Mouse (Mus musculus): Measurements from ENCODE around the gene Alg14.

The Alg14 gene

DNA sequence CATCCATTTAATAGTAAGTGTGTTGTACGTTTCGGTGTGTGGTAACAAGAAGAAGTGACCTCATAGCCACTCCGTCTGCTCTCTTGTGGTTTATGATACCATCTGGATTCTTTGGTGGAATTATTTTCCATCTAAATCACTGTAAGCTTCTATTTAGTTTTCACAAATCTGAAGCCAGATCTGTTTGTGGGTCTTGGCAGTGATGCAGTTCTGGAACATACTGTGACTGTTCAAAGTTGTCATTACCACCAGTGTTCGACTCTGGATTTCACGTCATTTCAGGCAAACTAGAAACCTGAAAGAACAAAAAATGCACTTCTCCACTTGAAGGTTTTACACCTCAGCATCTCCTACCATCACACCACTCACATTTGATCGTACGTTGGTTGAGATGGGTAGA is 23.9 kb downstream of the Alg14 start:
- in situ Hi-C loops (cut with MboI; ENCODE audit: low pct_unique_long_range_greater_than_20kb in 1 of 2, low sequenced_read_pairs in 2 of 2, unreplicated experiment in 1 of 2), result loop anchor here (5.0 to 25.0 kb wide), 4 partner anchors 177 to 422 kb away; partner anchors contain the start of gene F3 (in 1 of the 2)

DNA sequence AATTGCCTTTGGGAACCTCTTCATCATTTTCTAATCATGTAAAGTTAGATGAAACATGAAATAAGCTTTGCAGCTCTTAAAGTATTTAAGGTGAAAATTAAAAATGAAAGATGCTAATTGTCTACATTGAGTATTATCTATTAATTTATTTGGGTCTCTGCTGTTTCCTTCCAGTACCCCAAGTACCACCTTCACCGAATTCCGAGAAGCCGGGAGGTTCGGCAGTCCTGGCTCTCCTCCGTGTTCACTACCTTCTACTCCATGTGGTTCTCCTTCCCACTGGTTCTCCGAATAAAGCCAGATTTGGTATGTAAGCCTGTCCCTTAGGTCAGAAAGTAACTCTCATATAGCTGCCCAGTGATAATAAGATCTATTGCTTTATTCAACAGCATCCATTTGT is 28.3 kb downstream of the Alg14 start:
- in situ Hi-C loops (cut with MboI; ENCODE audit: low pct_unique_long_range_greater_than_20kb in 1 of 2, low sequenced_read_pairs in 2 of 2, unreplicated experiment in 1 of 2), result loop anchor here (5.0 to 25.0 kb wide), 4 partner anchors 172 to 417 kb away; partner anchors contain the start of gene F3 (in 1 of the 2)

DNA sequence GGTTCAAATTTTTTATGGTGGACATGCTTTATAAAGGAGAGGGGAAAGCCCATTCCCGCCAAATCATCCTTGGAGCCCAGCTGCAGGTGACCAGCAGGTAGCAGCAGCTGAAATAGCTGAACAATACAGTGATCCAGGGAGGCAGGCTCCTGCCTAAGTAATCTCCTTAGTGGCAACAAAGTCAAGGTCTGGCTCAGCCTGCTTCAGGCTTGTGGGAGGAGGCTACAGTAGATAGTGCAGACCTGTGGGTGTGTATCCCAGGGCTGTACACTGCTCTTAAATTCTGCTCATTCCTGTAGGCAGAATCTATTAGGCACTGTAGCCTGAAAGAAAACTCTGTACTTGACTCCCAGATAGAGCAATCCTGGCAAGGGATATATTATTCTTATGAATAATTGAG is 29.3 kb downstream of the Alg14 start:
- in situ Hi-C loops (cut with MboI; ENCODE audit: low pct_unique_long_range_greater_than_20kb in 1 of 2, low sequenced_read_pairs in 2 of 2, unreplicated experiment in 1 of 2), result loop anchor here (25.0 kb wide), 2 partner anchors 391 to 416 kb away; partner anchors contain the start of gene F3 (in 1 of the 2)

GRCm38 (mm10) chr3:121323371-121323770 is 31.8 kb downstream of the Alg14 start:
- in situ Hi-C loops (cut with MboI; ENCODE audit: low pct_unique_long_range_greater_than_20kb in 1 of 2, low sequenced_read_pairs in 2 of 2, unreplicated experiment in 1 of 2), result loop anchor here (25.0 kb wide), 2 partner anchors 389 to 414 kb away; partner anchors contain the start of gene F3 (in 1 of the 2)

- in situ Hi-C loops (cut with MboI; ENCODE audit: low pct_unique_long_range_greater_than_20kb in 1 of 2, low sequenced_read_pairs in 2 of 2, unreplicated experiment in 1 of 2), result no loop called here
Observed at GRCm38 (mm10) chr3:121327406-121327805, 35.8 kb downstream of the Alg14 start.

DNA sequence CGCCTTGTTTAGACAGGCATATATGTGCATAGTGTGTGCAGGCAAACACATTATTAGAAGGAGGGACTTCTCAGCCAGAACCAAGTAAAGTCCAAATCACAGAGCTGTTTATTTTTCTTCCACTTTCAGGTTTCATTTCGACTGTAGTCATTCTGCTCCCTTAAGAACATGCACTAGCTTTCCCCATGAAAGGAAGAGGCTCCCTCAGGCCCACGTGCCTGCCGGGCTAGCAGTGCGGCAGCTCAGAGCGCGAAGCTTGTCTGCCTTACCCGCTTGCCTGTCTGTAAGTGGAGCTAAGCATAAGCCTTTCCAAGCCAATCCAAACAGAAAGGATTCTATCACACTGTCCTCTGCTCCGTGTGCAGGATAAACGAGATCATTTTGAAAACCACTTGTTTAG is 38.1 kb downstream of the Alg14 start:
- in situ Hi-C loops (cut with MboI; ENCODE audit: low pct_unique_long_range_greater_than_20kb in 1 of 2, low sequenced_read_pairs in 2 of 2, unreplicated experiment in 1 of 2), result no loop called here

DNA sequence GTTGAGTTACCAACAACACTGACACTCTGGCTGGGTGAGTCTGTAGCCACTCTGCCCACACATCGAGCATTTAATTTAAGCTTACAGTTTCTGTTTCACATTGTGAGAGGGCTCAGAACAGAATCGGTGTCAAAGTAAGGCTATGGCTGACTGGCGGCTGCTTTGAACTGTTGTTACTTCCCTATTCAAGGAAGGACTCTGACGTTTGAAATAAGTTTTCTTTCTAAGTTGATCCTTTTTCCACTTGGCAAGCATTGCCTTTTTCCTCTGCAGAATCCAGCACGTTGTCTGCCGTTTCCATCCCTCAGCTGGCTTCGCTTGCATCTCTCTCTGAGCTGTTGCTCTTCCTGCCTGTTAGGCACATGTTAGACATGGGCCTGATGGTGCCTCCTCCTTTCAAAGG is 38.7 kb downstream of the Alg14 start:
- in situ Hi-C loops (cut with MboI; ENCODE audit: low pct_unique_long_range_greater_than_20kb in 1 of 2, low sequenced_read_pairs in 2 of 2, unreplicated experiment in 1 of 2), result no loop called here

DNA sequence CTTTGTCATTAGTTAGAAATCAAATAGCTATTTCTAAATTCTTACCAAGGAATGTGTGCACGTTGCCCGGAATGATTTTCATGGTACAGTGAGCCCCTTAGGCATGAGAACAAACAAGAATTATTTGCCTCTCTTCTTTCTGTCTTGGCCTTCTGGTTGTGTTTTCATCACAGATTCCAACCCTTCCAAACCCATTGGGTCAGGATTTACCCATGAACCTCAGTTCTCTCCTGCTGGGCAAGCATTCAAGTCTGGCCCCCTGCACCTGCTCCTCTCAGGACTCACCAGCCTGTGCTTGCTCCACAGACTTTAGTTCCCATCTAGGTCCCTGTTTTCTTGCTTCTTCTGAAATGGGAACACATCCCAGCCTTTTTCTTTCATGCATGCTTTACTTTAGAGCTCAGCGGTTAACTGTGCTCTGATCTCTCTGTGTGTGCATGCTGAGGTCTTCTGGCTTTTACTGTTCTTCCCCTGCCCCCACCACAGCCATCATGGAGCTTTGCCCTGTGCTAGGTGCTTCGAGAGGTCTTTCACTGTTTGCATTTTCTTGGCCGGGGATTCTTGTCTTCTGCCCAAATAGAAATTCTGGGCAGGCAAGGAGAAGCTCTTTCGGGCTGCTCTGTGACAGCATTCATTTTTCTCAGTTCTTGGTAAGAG is 44.8 kb downstream of the Alg14 start:
- in situ Hi-C loops (cut with MboI; ENCODE audit: low pct_unique_long_range_greater_than_20kb in 1 of 2, low sequenced_read_pairs in 2 of 2, unreplicated experiment in 1 of 2), result no loop called here

DNA sequence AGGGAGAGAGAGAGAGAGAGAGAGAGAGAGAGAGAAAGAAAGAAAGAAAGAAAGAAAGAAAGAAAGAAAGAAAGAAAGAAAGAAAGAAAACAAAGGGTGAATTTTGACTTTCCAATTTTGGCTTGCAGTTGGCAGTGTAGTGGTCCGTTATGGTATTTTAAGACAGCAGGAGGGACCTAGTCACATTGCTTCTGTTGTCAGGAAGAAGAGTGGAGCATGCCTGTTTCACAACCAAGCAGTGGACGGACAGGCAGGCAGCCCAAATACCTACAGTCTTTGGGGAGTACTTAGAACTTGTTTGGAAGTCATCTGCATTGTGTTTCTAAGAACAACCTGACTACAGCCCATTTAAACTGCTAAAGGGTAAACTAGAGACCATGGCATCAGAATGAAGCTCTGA is 47.1 kb downstream of the Alg14 start:
- in situ Hi-C loops (cut with MboI; ENCODE audit: low pct_unique_long_range_greater_than_20kb in 1 of 2, low sequenced_read_pairs in 2 of 2, unreplicated experiment in 1 of 2), result no loop called here

- in situ Hi-C loops (cut with MboI; ENCODE audit: low pct_unique_long_range_greater_than_20kb in 1 of 2, low sequenced_read_pairs in 2 of 2, unreplicated experiment in 1 of 2), result no loop called here
Observed at GRCm38 (mm10) chr3:121340321-121340761, 48.8 kb downstream of the Alg14 start.

GRCm38 (mm10) chr3:121343224-121343623 is 51.7 kb downstream of the Alg14 start:
- in situ Hi-C loops (cut with MboI; ENCODE audit: low pct_unique_long_range_greater_than_20kb in 1 of 2, low sequenced_read_pairs in 2 of 2, unreplicated experiment in 1 of 2), result no loop called here

- in situ Hi-C loops (cut with MboI; ENCODE audit: low pct_unique_long_range_greater_than_20kb in 1 of 2, low sequenced_read_pairs in 2 of 2, unreplicated experiment in 1 of 2), result no loop called here
Observed at GRCm38 (mm10) chr3:121344056-121344945, 52.7 kb downstream of the Alg14 start.

- in situ Hi-C loops (cut with MboI; ENCODE audit: low pct_unique_long_range_greater_than_20kb in 1 of 2, low sequenced_read_pairs in 2 of 2, unreplicated experiment in 1 of 2), result no loop called here
Observed at GRCm38 (mm10) chr3:121344951-121345642, 53.5 kb downstream of the Alg14 start.

- in situ Hi-C loops (cut with MboI; ENCODE audit: low pct_unique_long_range_greater_than_20kb in 1 of 2, low sequenced_read_pairs in 2 of 2, unreplicated experiment in 1 of 2), result no loop called here
Observed at GRCm38 (mm10) chr3:121345643-121346000, 54.0 kb downstream of the Alg14 start.

- in situ Hi-C loops (cut with MboI; ENCODE audit: low pct_unique_long_range_greater_than_20kb in 1 of 2, low sequenced_read_pairs in 2 of 2, unreplicated experiment in 1 of 2), result no loop called here
Observed at GRCm38 (mm10) chr3:121346507-121347267, 55.1 kb downstream of the Alg14 start.

DNA sequence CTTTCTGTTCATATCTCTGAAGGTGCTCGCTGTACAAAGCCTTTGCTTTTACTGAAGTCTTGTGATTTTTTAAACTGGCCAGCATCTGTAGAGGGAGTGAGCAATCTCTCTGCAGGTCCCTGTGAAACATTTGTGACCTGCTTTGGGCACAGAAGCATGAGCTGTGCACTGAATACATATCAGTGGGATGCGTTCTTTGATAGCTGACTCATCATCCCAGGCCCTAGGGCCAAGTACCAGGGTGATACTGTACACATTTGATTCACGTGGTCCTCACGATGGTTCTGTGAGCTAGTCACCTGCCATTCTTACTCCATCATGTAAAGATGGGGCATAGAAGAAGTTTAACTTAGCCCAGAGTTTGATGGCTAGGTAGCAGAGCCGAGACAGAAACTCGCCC is 57.2 kb downstream of the Alg14 start:
- in situ Hi-C loops (cut with MboI; ENCODE audit: low pct_unique_long_range_greater_than_20kb in 1 of 2, low sequenced_read_pairs in 2 of 2, unreplicated experiment in 1 of 2), result no loop called here

GRCm38 (mm10) chr3:121349334-121350169 is 58.0 kb downstream of the Alg14 start:
- in situ Hi-C loops (cut with MboI; ENCODE audit: low pct_unique_long_range_greater_than_20kb in 1 of 2, low sequenced_read_pairs in 2 of 2, unreplicated experiment in 1 of 2), result no loop called here
